Mouse (Mus musculus): ENCODE data around the gene Dnajb14.

DNA sequence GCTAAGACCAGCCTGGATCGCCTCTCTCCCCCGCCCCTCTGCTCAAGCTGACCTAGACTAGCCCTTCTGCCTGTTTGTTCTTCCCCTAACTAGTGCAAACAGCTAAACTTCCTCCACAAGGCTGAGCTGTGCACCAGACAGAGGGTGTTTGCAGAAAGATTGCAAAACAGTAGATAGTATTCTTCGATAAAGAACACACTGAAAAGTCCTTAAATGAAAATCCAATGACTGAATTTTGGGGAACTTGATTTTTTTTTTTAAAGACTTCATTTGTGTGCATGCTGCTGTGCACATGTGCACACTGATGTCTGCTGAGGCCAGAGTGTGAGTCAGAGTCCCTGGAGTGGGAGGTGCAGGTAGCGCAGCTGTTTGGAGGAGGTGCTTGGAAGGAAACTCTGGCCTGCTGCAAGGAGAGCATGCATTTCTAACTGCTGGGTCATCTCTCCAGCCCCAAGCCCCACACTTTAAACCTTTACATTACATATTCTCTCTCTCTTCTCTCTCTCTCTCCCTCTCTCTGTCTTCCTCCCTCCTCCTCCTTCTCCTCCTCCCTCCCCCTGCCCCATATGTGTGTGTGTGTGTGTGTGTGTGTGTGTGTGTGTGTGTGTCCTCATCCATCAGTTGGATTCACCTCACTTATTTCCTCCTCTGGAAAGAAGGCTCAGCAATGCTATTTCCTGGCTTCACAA, 84.9 kb downstream of the Dnajb14 start:
- TF ChIP-seq CTCF (IDR thresholded peaks at IDR 0.05; ENCODE audit: borderline replicate concordance, control insufficient read depth, extremely low read depth, insufficient read depth, low read length, poor library complexity) (no peak), POLR2A (IDR thresholded peaks at IDR 0.05; ENCODE audit: control insufficient read depth, extremely low read depth, insufficient read depth, low read length, poor library complexity) (no peak)

Measured in thymus, adult 2 months (tissue).